Mouse (Mus musculus): ENCODE results near the gene Dhrs1. TPM values are rescaled to one million over a fixed set of nuclear protein-coding genes. Genes with fewer than 3 reads are reported as not detected.

The Dhrs1 gene
- total RNA-seq, 2 experiments from 2014 or later: 29.4 to 32.7 TPM

DNA sequence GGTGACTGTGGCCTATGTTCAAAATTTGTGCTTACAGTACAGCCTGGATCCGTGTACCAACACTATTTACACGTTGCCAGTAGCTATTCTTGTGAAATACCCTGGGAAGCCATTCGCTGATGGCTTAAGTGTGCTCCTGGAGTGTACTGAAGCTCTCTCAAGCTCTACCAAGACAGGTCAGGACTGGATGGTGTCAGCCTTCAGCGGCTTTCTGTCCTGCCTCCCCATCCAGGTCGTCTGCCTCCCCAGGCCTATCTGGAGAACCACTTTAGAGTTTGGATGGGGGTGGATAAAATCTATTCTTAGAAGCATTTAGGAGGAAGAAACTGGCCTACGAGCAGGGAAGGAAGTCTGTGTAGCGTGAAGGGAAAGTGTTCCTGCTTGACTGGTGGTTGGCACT lies 17.7 kb upstream of the Dhrs1 start:
- no peak for DNase-seq

DNA sequence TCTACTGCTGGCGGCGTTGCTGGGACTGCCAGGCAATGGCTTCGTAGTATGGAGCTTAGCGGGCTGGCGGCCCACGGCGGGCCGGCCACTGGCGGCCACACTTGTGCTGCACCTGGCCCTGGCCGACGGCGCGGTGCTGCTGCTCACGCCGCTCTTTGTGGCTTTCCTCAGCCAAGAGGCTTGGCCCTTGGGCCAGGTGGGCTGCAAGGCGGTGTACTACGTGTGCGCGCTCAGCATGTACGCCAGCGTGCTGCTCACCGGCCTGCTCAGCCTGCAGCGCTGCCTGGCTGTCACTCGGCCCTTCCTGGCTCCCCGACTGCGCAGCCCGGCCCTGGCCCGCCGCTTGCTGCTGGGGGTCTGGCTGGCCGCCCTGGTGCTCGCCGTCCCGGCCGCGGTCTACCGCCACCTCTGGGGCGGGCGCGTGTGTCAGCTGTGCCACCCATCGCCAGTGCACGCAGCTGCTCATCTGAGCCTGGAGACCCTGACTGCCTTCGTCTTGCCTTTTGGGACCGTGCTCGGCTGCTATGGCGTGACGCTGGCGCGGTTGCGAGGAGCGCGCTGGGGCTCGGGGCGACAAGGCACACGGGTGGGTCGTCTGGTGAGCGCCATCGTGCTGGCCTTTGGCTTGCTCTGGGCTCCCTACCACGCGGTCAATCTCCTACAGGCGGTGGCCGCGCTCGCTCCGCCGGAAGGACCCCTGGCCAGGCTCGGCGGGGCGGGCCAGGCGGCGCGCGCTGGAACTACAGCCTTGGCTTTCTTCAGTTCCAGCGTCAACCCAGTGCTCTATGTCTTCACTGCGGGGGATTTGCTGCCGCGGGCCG lies 16.7 kb upstream of the Dhrs1 start:
- DNase-seq: peak; percentile 49

DNA sequence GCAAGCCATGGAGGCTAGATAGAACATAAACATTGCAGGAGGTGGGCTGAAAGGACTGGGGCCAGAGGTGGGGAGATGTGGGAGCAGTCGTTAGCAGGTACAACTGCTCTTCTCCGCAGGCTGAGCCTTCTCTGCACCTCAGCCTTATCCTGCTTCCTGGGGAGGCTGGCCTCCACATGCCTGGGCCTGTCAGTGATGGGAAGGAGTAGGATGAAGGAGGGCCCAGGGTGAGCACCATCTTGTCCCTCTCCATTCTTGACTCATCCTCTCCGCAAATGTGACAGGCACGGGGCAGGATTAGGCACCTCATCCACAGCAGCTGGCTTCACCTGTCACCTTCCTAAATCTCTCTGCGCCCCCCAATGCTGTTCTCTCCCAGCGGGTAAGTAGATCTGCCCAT lies 15.7 kb upstream of the Dhrs1 start, which contains the start of gene Ltb4r2:
Gene Ltb4r2 (plus strand): TSS at position 266 of the 400 bp plus-strand sequence.
- DNase-seq: no peak

DNA sequence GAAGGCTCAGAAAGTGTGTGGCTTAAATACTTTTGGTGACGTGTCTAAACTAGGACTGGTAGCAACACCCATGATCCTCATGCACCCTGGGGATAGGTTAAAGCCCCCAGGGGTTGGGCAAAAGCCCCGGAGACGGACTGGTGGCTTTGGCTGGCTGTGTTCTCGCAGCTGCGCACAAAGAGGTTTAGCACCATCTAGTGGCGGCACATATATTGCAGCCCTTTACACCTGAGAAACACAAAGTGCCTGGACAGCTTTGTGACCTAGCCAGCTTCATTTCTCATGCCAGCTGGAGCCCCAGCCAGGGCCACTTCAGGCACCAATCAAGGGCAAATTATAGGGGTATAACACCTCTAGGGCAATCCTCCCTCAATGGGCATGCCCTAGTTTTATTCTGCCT lies 14.7 kb upstream of the Dhrs1 start:
- DNase-seq: peak; percentile 57

DNA sequence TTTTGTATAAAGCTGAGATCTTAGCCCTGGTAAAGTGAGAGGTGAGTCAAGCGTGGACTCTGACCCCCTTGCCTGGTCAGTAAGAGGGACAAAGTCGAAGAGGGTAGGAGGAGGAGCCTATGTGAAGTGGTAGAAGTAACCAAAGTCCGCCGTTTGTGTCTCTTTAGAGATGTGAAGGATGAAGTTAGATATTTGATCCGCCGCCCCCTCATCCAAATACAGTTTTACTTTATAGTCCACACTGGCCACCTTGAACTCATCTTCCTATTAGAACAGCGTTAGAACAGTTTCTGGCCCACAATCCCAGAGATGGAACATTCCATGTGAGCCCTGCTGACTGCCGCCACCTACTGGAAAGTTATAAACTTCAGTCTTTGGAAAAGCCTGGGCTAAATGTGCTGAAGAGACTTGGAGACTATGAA lies 12.9 kb upstream of the Dhrs1 start, which contains the start of gene Cideb:
Gene Cideb (minus strand): TSS at position 96 of the 422 bp plus-strand sequence.
- DNase-seq: no peak

DNA sequence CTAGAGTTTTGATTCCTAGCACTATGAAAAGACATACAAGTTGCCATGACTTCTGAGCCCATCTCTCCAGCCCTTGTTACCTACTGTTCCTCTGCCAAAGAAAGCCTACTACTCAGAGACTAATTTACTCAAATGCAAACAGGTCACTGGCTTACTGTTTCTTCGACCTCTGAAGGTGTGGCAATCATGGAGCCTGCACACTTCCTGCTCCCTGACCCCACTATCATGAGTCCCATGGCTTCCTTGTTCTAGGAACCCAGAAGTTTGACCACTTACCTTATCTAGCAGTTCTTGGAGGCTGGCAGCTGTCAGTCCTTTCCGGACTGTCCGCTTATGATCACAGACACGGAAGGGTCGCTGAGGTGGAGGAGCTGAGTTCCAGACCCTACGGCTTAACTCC lies 12.1 kb upstream of the Dhrs1 start:
- no peak for DNase-seq

DNA sequence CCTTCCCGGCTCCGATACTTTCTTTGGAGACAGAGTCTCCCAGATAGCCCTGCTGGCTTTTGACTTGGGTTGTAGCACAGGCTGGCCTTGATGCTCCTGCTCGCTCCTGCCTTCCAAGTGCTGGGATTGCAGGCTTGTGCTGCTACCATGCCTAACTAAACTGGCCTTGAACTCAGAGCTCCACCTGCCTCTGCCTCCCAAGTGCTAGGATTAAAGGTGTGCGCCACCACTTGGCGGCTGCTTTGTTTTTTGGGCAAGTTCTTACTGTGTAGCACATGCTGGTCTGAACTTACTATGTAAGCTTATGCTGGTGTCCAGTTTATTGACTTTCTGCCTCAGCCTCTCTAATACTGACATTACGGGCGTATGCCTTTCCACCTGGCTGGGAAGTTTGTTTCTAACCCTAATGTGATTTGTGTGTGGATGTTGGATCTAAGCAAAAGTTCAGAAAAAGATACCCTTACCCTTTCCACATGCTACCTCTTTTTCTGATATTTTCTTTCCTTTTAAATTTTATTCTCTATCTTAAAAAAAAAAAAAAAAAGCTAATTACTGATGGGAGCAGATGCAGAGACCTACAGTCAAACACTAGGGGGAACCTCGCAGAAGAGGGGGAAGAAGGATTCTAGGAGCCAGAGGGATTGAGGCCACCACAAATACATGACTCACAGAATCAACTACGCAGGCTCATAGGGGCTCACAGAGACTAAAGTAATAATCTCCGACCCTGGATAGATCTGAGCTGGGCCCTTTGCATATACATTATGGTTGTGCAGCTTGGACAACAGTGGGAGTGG lies 1.8 kb upstream of the Dhrs1 start:
- DNase-seq: no peak

DNA sequence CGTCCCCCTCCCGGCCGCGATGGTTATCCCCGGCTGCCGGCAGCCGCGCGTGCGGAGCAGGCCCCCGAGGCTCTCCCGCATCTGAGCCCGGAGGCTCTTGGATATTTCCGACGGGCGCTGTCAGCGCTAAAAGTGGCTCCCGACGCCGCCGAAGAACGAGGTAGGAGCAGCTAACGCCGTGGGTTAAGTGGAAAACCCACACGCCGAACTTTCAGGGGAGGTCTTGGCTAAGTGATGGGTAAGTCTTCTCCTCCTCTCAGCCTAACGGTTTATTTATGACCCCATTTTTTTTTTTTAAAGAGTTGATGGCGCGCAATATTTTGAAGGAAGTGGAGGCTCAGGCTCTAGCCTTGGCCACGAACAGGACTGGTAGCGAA lies 359 bp upstream of the Dhrs1 start:
- DNase-seq: no peak

DNA sequence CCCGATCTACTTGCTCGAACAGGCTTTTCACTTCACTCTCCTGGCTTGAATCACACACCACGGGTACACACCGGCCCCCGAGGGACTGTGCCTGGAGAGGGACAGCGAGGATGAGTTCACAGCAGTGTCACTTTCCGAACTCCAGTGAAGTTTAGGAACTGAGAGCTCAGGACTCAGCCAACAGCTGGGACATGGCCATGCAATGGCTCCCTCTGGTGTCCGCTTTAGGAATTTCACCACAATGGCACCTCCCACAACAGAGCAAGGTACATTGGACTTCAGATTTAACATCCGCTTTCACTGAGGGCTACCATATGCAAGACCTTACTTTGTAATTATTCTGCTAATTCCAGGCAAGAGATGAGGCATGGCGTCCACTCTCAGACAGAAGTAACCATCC lies 1.8 kb downstream of the Dhrs1 start:
- peak; percentile 80 for DNase-seq

DNA sequence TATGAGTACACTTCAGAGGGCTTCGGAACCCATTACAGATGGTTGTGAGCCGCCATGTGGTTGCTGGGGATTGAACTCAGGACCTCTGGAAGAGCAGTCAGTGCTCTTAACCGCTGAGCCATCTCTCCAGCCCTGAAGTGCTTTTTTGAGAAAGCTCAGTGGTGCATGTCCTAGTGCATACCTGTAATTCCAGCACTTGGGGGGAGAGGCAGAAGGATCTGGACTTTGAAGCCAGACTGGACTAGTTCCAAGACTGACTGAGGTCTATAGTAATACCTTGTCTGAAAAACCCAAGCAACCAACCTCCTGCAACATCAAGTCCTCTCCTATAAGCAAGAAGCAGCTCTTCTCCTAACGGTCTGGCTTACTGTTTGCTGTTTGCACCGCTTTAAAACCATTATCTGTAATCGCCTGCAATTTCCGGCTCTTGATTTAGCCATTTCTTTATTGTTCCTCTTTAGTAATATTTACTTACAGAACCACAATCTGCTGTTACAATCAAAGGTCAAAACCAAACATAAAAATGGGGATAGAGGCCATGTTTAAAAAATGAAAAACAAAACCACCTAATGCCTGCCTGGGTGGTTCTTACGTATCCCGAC lies 8.3 kb downstream of the Dhrs1 start:
- no peak for DNase-seq

DNA sequence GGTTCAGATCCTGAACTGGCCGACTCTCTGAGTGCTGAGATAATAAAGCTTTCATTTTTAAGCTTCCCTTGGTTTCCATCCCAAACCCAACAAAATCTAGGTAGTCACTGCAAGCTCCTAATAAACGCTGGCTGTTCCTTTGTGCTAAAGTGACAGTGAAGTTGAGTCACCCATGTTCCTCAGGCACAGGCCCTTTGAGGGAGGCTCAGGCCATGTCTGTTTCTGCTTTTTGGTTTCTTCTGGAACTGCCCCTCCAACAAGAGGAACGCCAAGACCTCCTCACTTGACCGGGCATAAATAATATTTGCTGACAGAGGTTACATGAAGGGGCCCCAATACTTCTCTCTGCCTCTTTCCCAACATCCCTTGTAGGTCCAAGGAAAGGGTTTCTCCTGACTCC lies 9.7 kb downstream of the Dhrs1 start:
- no peak for DNase-seq

DNA sequence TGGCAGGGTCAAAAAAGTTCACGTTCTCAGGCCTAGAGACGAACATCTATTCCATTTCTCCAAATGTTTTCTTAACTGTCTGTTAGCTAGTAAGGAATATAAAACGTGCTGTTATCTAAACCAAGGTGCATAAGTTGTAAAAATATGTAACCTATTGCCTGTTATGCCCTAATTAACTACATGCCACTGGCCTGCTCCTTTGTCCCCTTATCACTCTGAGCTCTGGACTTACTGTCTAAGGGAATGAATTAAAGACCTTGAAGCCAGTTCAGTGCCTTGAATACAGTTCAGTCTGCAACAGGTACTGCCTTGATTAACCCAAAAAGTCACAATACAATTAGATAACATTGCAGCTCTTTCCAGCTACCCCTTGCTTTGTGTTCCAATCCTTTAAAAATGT lies 10.2 kb downstream of the Dhrs1 start:
- no peak for DNase-seq

DNA sequence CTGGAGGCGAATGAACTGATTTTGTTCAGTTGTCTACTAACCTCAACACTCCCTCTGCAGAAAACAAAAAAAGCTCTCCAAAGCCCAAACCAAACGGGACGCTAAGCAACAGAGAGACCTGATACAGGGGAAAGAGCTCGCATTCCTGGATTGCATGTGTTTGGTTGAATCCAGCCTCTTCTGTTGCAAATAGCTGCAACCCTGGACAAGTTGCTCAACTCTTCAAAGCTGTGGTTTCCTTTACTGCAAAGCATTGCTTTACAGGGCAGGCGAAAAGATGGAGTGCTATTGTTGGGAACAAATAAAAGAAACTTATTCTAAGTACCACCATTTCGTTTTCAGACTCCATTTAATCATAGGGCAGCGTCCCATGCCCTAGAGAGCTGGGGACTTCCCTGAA lies 10.6 kb downstream of the Dhrs1 start:
- no peak for DNase-seq

DNA sequence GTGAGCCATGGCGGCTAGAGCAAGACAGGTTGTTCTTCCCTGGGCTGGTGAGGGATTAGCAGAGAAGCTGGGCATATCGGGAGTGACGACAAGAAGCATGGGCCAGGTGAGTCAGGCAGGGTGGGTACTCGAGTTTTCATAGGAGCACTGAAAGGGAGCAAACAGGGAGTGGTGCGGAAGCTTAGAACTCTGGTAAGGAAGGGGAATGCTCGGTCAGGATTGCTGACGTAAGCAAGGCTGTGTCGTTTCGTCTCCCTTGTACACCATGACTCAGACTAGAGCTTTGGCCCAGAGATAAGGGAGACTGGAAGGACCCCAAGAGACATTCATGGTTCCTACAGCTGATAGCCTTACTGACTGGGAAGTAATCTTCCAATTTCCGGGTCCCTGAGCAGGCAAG lies 11.6 kb downstream of the Dhrs1 start:
- no peak for DNase-seq

DNA sequence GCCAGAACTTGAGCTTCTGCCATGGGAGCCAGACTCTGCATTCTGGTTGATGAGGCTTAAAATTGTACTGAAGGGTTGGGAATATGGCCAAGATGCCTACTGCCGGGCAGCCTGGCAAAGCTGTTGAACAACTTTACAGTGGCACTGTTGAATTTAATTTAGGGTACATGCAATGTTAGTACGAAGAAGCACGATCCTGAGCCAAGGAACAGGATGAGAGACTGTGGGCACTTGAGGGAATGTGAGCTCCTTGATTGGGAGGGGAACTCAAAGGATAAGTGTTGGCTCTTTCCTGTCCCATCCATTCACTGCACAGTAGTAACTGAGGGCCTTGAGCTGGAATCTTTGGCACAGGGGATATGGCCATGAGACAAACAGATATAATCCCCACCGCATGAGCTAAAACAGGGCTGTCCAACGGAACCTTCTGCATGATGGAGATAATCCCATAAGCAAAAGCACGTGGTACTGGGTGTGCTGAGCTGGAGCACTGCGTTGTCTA lies 14.9 kb downstream of the Dhrs1 start:
- no peak for DNase-seq

DNA sequence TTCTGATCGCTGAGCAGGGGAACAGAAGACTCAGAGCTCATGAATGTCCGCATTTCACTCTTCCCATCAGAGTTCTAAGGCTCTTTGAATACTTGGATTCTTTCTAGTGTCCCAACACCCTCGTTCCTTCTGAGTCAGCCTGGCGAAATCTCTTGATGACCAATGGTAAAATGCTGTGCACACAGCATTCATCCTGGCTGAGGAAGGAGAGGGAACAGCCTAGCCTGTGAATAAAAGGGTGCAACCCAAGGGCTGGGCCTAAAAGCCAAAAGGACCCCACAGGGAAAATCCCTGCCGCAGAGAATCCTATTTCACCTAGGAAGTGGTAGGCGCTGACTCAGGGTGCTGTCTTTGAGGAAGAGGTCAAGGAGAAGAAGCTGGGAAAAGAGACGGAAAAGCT lies 15.4 kb downstream of the Dhrs1 start:
- no peak for DNase-seq

DNA sequence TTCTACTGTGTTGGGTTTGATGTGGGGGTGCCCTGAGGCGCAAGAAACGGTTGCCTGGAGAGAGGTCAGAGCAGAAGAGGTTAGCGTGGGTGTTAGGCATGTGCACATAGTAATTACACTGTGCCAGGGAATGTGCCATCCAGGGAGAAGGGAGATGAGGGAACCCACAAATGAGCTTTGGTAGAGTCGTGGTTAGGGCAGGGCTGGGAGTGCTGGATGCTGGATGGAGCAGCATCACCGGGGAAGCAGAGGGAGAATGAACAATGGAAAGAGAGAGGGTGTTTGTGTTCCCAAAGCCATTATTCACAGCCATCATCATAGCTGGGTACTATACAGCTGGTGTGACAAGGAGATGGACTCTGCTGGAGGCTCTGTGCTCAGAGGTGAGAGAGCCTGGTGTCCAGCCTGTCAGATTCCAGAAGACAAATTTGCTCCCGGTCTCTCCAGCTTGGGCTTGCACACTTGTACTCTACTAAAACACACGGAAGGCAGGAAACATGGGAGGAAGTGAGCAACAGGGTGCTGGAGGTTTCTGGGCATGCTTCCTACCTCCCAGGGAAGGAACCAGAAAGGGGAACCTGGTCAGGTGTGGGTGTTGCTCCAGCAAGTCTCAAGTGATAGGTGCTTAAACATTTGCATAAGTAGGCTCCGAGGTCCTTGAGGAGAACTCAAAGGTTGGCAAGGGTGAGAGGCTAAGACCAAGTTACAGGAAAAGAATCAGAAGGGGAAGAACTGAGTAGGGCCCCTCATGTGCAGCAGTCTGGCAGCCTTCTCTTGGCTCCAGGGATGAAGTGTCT lies 17.4 kb downstream of the Dhrs1 start:
- DNase-seq: no peak

DNA sequence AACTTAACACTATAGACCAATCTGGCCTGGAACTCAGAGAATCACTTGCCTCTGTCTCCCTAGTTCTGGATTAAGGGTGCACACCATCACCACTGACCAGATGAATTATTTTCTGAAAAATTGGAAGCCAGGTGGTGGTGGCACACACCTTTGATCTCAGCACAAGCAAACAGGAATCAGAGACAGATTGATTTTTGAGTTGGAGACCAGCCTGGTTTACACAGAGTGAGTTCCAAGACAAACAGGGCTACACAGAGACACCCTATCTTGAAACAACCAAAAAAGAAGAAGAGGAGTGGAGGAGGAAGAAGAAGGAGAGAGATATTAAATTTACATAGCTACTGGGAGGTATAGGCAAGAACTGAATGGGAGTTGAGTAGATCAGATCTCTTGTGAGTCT lies 19.2 kb downstream of the Dhrs1 start:
- DNase-seq: no peak

DNA sequence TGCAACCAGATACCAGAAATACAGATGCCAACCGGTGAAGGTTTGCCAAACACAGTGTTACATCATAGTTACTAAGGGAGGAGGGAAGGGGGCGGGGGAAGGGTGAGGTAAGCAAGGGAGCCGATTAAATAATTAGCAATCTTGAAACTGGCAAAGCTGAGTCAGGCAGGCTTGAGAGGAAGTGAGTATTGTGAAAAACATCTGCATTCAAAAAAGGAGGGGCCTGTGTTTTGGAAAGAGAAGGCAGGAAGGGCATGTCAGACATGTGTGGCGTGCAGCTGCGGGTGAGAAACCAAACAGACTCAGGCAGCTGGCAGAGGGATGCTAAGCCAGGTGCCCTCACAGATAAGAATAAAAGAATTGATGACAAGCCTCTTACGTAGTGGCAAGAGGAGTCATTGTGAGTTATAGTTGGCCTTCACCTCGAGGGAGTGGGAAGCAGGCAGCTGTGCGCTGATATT lies 21.0 kb downstream of the Dhrs1 start:
- peak; percentile 38 for DNase-seq

DNA sequence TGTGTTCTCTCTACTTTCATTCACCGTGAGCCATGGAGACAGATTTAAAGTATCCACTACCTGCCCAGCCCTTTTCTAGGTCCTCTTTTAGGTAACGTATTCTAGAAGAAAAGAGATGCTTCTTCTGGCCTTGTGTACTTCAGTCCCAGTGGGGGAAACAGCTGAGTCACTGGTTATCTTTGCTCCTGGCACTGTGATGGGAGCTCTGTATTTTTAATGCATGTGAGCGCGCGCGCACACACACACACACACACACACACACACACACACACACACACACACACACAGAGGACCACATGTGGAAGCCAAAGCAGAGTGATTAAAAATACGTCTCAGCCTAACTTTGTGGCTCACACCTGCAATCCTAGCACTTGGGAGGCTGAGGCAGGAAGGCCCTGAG lies 22.1 kb downstream of the Dhrs1 start:
- no peak for DNase-seq

DNA sequence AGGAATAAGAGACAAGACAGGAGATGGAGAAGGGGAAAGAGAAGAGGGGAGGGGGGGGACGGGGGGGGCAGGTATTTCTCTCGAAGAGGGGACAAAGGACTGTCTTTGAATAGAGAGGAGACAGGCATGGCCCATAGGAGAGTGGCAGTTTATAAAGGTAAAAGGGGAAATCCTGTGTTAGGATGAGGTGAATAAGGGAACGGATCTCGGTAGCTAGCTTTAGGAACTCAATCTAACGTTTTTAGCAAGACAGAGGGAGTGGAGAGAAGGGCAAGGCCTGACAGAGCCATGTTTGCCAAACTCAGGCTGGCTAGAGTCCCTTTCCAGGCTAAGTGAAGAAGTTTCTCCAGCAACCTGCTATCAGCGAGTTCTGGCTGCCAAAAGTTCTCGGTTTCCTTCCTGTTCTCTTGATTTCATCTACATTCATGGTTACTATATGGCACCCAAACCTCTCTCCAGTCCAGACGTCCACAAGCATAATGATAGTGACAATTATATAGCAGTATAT lies 23.0 kb downstream of the Dhrs1 start:
- no peak for DNase-seq
